Mouse (Mus musculus) heart, postnatal 0 days (tissue): ENCODE results near the gene Hhatl.

Experiments
- CTCF ChIP-seq: IDR thresholded peaks from 2 replicates; pipeline ENCODE4 v1.5.1; 2016; ENCODE audit warnings: antibody characterized with exemption, control low read depth, low read depth
- EP300 ChIP-seq: IDR thresholded peaks from 2 replicates; pipeline ENCODE4 v1.6.1; 2016; ENCODE audit warnings: antibody characterized with exemption, low read depth

- TF ChIP-seq CTCF (no peak), EP300 (no peak)
These were observed 1.1 kb downstream of the Hhatl start for GRCm38 (mm10) chr9:121791206-121791605.
